Mouse (Mus musculus) lung, adult 10 weeks (tissue): ENCODE measurements around the gene Actc1. TPM values are rescaled to one million over a fixed set of nuclear protein-coding genes. Genes with fewer than 3 reads are reported as not detected.

ENCODE experiments used
- polyA plus RNA-seq: library from polyadenylated mRNA; stranded (reverse); fragments of 350-450 nt; fragmentation: Illumina TruSeq; extraction: RNeasy Lipid Tissue Mini Kit (QIAGEN cat#74804); gene quantifications from one replicate; pipeline ENCODE4 v1.2.3, GENCODE M21; 2014; ENCODE audit warnings: low read depth, low replicate concordance; ENCODE audit not compliant: insufficient read depth

Actc1 gene
- polyA plus RNA-seq, result 205 TPM

DNA sequence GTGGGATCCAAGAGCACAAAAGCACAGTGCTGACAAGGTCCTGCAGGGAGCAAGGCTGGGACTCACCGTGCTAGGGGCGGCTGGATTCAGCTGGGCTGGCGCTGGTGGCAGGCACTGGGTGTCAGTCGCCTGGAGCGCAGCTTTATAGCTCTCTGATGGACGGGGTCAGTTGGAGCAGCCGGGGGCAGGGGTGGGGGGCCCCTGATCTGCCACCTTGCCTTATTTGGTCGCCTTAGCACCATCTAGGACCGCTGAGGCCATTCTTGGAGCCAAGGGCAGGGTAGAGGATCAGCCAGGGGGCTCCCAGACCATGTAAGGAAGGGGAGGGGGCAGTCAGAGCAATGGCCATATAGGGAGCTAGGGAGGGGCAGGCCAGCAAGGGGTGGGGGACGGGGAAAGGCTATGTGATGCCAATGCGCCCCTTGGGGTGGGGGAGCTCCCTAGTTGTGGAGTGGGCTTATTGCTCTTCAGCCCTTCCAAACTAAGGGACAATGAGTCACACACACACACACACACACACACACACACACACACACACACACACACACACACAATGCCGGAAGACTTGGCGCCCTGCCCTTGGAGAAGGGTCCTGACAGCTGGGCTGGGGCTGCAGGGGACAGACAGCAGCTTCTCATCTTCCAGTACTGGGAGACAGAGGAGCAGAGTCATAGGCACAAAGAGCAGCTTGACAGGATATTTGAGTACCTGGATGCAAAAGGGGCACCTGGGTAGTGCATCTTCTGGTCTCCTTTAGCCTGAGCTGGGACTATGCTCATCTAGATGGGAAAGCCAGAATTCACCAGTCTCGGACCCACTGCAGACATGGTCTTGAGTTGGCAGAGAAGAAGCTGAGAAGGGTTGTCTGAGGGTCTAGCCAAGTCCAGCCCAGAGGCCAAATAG lies at the start of gene Actc1:
TSS of gene Actc1 (minus strand) at position 853 of the 903 bp plus-strand sequence.

DNA sequence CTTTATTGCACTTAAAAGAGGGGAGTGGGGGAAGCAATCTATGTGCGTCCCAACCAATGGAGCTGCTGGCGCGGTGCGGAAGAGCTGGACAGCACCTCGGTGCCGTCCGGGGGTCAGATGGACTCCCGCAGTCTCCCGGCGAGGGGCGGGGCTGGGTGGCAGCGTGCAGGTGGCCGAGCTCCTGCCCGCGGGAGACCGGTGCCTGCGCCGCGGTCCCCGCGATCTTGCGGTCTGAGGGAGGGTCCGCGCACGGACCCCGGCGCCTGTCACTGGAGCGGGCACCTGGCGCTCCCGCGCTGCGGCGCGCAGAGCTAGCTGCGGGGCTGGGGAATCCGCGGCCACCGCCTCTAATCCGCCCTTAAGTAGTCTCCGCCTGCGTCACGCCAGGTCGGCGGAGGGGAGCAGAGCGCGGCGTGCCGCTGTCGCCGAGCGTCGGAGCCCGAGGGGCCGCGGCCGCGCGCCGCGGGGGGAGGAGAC lies 40.0 kb downstream of the Actc1 start, which contains the start of gene Gjd2:
TSS of gene Gjd2 (minus strand) at position 325 of the 477 bp plus-strand sequence.

Other genes starting within 250 kb of the Actc1 start
- gene Scg5, start 224.4 kb downstream of the Actc1 start, polyA plus RNA-seq, result 1.1 TPM
- gene Arhgap11a, start 204.9 kb downstream of the Actc1 start, polyA plus RNA-seq, result 1.2 TPM
- gene Gjd2, start 39.9 kb downstream of the Actc1 start, polyA plus RNA-seq, result not detected
- gene Aqr, start 133.5 kb upstream of the Actc1 start, polyA plus RNA-seq, result 8.3 TPM
- 3.9 TPM for gene Zfp770, start 147.9 kb upstream of the Actc1 start, polyA plus RNA-seq